Mouse (Mus musculus): ENCODE measurements around the gene Zfp658.
A peak's percentile ranks its signal among the peaks of the same experiment; 100 is the strongest.

The Zfp658 gene

DNA sequence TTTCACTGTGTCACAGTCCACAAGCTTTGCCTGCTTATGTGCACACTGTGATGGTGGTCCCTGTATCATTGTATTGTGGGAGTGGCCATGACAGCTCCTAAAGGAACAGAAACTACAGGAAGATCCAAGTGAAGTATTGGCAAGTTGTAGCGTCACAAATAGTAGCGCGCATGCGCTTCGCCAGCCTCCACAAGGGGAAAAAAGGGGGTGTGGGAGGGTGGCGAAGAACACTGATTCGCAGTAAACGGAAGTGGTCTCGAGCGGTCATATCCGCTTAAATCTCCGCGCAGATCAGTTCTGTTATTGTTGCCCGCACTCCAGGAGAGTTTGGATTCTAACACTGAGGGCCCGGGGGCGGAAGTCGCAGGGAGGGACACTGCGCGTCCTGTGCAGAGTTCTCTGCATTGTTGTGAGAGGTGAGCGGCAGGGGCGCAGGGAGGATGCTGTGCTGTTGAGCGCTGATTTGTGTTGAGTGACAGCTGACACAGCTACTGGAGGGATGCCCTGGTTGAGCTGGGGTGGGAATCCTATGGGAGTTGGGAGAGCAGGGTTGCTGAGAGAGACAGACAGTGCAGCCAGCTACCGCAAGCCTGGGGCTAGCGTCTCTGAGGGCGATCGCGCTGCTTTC lies at the start of gene Zfp658:
Gene Zfp658 (plus strand): TSS at position 251 of the 628 bp plus-strand sequence.
- peak; percentile 94 for DNase-seq (ENCODE audit: low read depth, low spot score)

DNA sequence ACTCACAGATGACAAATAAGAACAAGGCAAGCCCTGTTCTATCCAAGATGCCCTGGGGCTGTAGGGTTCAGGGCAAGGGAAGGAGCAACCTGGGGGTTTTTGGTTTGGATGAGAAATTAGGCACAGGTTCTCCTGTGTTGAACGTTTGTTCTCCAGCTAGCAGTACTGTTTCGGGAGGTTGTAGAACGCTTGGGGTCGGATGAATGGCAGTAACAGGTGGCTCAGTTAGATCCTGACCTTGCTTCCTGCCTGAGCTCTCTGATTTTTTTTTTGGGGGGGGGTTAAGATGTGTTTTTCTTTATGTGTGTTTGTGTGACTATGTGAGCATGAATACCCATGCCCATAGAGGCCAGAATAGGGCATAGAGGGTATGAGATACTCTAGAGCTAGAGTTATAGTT lies 49.5 kb upstream of the Zfp658 start:
- no peak for DNase-seq (ENCODE audit: low read depth, low spot score)

DNA sequence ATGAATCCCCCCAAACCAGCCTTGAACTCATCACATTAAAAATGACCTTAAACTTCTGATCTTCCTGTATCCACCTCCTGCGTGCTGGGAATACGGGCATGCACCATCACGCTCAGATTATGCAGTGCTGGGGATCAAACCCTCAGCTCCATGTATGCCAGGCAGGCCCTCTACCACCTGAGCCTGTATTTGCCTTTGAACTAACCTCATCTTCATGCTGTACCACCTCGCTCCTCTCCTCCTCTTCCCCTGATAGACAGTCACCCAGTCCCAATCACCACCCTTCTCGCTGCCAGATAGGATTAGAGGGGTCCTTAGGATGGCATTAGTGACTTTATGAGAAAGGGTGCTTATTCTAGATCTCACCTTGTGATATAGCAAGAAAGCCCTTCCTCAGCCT lies 47.0 kb upstream of the Zfp658 start:
- DNase-seq (ENCODE audit: low read depth, low spot score) = no peak

DNA sequence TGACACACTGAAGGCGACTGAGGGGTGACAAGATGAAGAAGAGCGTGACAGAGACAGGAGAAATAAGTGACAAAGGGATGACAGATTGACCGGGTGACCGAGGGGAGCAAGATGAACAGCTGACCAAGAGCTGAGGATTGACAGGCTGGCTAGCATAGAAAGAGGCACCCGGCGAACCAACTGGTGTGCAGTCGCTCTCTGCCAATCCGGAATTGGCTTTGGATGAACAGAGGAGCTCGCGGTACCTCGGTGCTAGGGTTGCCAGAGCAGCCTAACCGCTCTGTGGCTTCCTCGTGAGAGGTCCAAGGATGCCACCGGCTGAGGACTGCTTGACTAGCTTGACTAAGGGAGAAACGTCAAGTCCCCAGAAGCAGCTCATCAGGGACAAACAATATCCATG lies 43.7 kb upstream of the Zfp658 start:
- DNase-seq (ENCODE audit: low read depth, low spot score) = no peak

DNA sequence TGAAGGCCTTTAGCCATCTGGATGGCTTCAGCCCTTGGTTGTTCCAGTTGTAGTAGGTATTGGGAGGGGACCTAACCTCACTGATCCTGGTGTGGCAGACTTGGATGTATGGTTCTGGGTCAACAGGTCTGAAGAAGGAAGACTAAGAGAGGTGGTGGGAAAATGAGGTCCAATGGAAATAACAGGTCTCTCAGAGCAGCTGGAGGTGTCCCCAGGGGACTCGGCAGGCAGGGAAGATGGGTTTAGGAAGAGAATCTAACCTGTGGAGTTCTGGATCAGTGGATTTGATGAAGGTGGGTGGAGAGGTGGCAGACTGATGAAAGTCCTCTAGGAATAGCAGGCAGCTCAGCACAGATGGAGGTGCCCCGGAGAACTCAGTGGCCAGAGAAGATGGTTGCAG lies 39.3 kb upstream of the Zfp658 start:
- DNase-seq (ENCODE audit: low read depth, low spot score) = no peak

- DNase-seq (ENCODE audit: low read depth, low spot score) = no peak
Measured at GRCm38 (mm10) chr7:43525313-43525712, 36.7 kb upstream of the Zfp658 start.

DNA sequence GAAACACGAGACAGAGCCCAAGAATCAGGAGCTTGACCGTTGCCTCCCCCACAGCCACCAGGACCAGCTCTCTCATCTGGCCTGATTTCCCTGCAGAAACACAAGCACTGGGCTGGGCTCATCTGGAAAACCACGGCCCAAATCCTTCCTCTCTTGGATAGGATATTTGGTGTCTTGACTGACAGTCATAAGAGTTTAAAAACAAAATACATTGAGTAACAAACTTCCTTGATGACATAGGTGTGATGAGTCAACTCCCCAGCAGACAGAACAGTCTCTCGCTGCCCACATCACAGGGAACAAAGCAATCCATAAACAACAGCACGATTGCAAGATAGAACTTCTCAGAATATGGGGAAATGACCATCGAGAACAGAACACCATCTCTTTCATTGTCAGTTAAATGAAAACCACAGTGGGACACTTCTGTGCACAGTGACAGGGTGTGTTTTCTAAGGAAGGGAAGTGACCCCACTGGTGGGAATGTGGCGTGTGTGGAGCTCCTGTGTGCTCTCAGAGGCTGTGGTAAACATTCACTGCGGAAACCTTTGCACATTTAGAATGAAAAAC lies 31.8 kb upstream of the Zfp658 start:
- DNase-seq (ENCODE audit: low read depth, low spot score) = no peak

DNA sequence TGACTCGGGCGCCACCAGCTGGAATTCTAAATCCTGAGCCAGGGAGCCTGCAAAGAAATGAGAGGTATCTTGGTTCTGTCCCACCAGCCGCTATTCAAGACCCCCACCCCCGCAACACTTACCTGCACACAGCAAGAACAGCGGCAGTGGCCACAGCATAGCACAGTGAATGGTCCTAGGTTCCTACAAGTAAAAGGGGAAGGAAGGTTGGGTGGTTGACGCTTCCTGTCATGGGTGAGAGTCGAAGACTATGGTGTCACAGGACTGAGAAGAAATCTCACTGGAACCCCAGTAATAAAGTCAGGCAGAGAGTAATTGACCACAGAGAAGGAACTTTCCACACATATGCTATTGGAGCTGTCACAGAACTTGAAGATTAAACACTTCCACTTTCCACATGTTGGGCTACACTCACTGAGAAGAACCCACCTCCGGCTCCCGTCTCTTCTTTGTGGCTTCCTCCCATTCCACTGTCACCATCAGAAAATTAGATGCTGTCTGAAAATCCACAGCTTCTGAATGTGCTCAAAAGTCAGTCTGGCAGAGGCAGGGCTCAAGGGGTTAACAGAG lies 29.0 kb upstream of the Zfp658 start:
- DNase-seq (ENCODE audit: low read depth, low spot score) = no peak

DNA sequence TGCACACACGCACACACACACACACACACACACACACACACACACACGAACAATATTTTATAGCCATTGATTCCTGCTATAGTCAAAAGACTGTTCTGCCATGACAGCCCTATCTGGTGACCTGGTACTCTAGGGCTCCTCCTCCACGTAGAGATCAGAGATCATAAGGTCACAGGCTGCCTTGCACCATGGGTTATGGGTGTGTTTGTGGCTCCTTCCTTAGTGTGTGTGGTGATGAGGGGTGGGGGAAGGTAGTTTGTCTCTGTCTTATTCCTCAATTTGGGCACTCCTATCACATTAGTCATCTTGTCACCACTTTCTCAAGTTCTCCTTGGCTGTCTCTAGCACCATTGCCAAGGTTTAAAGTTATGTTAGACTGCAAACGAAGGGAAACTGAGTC lies 23.5 kb upstream of the Zfp658 start:
- DNase-seq (ENCODE audit: low read depth, low spot score) = no peak

GRCm38 (mm10) chr7:43544225-43544977 lies 17.7 kb upstream of the Zfp658 start, which contains the start of gene Cd33:
Gene Cd33 (minus strand): TSS chr7:43544428.
- no peak for DNase-seq (ENCODE audit: low read depth, low spot score)

- no peak for DNase-seq (ENCODE audit: low read depth, low spot score)
Measured at GRCm38 (mm10) chr7:43545656-43546545, 16.2 kb upstream of the Zfp658 start.

DNA sequence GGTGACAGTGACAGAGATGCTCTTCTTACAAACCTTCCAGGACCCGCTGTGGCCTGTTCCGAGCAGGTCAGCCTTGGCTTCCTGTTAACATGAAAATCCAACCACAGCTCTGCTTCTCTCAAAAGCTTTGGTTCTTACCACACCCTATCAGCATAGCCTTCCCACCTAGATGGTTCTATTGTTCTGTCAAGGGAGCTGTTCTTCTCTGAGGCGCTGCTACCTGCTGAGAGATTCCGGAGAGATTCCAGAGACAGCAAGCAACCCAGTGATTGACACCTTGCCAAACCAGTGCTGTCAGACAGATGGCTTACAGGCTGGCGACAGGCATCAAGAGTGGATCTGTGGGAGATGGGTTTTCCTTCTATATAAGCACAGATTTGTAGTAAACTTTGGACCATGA lies 14.4 kb upstream of the Zfp658 start:
- no peak for DNase-seq (ENCODE audit: low read depth, low spot score)

DNA sequence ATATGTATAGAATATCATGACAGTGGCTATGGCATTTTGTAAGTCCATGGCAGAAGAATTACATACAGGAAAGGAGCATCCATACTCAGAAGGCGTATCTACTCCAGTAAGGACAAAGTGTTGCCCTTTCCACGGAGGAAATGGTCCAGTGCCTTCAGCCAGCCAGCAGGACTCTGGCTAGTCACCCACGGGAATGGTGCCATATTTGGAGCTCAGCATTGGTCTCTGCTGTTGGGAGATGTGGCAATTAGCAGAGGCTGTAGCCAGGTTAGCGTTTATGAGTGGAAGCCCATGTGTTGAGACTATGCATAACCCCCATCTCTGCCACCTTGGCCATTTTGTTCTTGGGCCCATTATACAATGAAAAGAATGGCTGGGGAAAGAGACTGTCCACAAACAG lies 13.8 kb upstream of the Zfp658 start:
- DNase-seq (ENCODE audit: low read depth, low spot score) = no peak

DNA sequence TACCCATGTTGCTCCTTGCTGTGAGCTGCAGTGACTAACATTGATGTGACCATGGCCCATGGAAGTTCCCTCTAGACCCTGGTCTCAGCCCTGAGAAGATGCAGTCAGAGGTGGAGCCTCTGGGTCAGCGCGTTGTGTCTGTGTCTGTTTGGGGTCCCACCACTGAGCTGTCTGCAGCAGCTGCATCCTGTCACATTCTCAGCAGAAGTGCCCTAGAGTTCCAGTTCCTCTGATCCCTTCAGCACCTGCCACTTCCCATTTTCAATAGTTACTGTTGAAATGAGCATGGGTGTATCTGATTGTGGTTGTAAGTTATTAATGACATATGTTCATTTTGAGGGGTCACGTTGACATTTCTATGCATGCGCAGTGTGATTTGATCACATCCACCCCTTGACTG lies 8.9 kb upstream of the Zfp658 start:
- DNase-seq (ENCODE audit: low read depth, low spot score) = no peak

DNA sequence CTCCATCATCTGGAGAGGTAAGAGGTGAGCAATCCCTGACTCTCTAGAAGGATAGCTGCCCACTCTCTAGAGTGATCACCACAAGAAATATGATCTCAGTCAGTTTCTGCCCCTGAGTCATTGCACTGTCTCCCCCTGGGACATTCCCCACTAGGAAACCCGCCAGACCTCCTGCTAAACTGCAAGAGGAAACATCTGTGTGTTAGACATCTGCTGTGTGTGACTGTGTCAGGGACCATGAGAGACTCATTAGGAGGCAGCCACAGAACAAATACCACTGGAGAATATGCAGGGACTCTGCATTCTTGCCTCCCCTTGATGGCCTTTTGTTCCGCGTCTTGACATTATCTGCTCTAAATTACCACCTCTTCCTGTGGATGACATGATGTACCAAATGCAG lies 7.5 kb upstream of the Zfp658 start:
- no peak for DNase-seq (ENCODE audit: low read depth, low spot score)

GRCm38 (mm10) chr7:43555351-43555750 lies 6.7 kb upstream of the Zfp658 start:
- DNase-seq (ENCODE audit: low read depth, low spot score) = no peak

- no peak for DNase-seq (ENCODE audit: low read depth, low spot score)
Measured at GRCm38 (mm10) chr7:43556901-43557300, 5.2 kb upstream of the Zfp658 start.

- peak; percentile 58 for DNase-seq (ENCODE audit: low read depth, low spot score)
Measured at GRCm38 (mm10) chr7:43562651-43563070, 605 bp downstream of the Zfp658 start.

GRCm38 (mm10) chr7:43563300-43563699 lies 1.2 kb downstream of the Zfp658 start:
- DNase-seq (ENCODE audit: low read depth, low spot score) = peak; percentile 14

DNA sequence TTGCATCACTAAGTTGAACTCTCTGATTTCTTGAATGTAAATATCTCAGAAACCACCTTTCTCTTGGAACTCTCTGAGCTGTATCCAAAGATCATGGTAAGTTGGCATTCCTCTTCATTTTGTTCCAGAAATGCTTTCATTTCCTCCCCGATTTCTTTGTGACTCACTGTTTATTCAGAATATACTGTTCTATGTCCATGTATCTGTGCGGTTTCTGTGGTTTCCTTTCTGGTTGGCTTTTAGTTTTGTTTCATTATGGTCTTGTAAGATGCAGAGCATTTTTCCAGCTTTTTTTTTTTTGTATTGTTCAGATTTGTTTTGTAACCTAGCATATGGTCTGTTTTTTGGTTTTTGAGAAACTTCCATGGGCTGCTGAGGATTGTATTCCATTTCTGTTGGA lies 9.2 kb downstream of the Zfp658 start:
- no peak for DNase-seq (ENCODE audit: low read depth, low spot score)

GRCm38 (mm10) chr7:43579440-43580171 lies 17.6 kb downstream of the Zfp658 start, which contains the start of gene Zfp719:
Gene Zfp719 (plus strand): TSS chr7:43579610.
- DNase-seq (ENCODE audit: low read depth, low spot score) = peak; percentile 99
